Mouse (Mus musculus): ENCODE measurements around the gene Card19. TPM values are rescaled to one million over a fixed set of nuclear protein-coding genes. Genes with fewer than 3 reads are reported as not detected.

Card19 gene
- polyA plus RNA-seq, 1 experiment from 2014 or later: 34.4 TPM

GRCm38 (mm10) chr13:49242321-49243065 is 26.7 kb upstream of the Card19 start:
- Histone ChIP-seq H3K4me3 (ENCODE audit: low read depth, low read length) (no peak overlapping the region), H3K4me1 (ENCODE audit: control insufficient read depth, insufficient read depth, low read length) (peaks cover under 1% of the 10 kb centered on the region; the same call in 1 of the 2 replicates), H3K9ac (replicated peaks; ENCODE audit: low read length) (no peak overlapping the region), H3K9me3 (replicated peaks; ENCODE audit: control insufficient read depth, low read length) (no peaks in the 10 kb centered on the region), H3K27ac (replicated peaks; ENCODE audit: low read depth, low read length) (no peak overlapping the region), H3K36me3 (replicated peaks; ENCODE audit: control insufficient read depth, insufficient read depth, low read depth, low read length) (no peaks in the 10 kb centered on the region), H3K4me2 (ENCODE audit: low read depth, low read length) (no peak overlapping the region), H3K27me3 (ENCODE audit: control insufficient read depth, insufficient read depth, low read length) (peaks cover 14% of the 10 kb centered on the region)
- DNase-seq (ENCODE audit: low spot score): no peak
- no peak for ATAC-seq (replicated peaks; ENCODE audit: insufficient number of reproducible peaks, low FRiP score, low TSS enrichment, low read depth)
- WGBS: 69% methylated on average over 9 of the region's 9 CpGs

- Histone ChIP-seq H3K27me3 (ENCODE audit: control insufficient read depth, insufficient read depth, low read length) (no peaks in the 10 kb centered on the region), H3K9me3 (replicated peaks; ENCODE audit: control insufficient read depth, low read length) (no peaks in the 10 kb centered on the region), H3K4me3 (ENCODE audit: low read depth, low read length) (no peak overlapping the region), H3K27ac (replicated peaks; ENCODE audit: low read depth, low read length) (no peak overlapping the region), H3K4me1 (ENCODE audit: control insufficient read depth, insufficient read depth, low read length) (no peaks in the 10 kb centered on the region), H3K36me3 (replicated peaks; ENCODE audit: control insufficient read depth, insufficient read depth, low read depth, low read length) (no peaks in the 10 kb centered on the region), H3K4me2 (ENCODE audit: low read depth, low read length) (no peak overlapping the region), H3K9ac (replicated peaks; ENCODE audit: low read length) (no peak overlapping the region)
- ATAC-seq (replicated peaks; ENCODE audit: insufficient number of reproducible peaks, low FRiP score, low TSS enrichment, low read depth) (no peak), DNase-seq (ENCODE audit: low spot score) (no peak)
- WGBS: 93% methylated on average over 8 of the region's 8 CpGs
Observed at GRCm38 (mm10) chr13:49238737-49239136, 22.9 kb upstream of the Card19 start.

- ATAC-seq (replicated peaks; ENCODE audit: insufficient number of reproducible peaks, low FRiP score, low TSS enrichment, low read depth) (no peak), DNase-seq (ENCODE audit: low spot score) (no peak)
- no peak overlapping the region for H3K9ac ChIP-seq (replicated peaks; ENCODE audit: low read length)
- H3K4me1 ChIP-seq (ENCODE audit: control insufficient read depth, insufficient read depth, low read length): no peaks in the 10 kb centered on the region
- no peaks in the 10 kb centered on the region for H3K36me3 ChIP-seq (replicated peaks; ENCODE audit: control insufficient read depth, insufficient read depth, low read depth, low read length)
- no peak overlapping the region for H3K4me2 ChIP-seq (ENCODE audit: low read depth, low read length)
- no peak overlapping the region for H3K27ac ChIP-seq (replicated peaks; ENCODE audit: low read depth, low read length)
- no peaks in the 10 kb centered on the region for H3K9me3 ChIP-seq (replicated peaks; ENCODE audit: control insufficient read depth, low read length)
- 84% methylated on average over 8 of the region's 8 CpGs for WGBS
- no peak overlapping the region for H3K4me3 ChIP-seq (ENCODE audit: low read depth, low read length)
- H3K27me3 ChIP-seq (ENCODE audit: control insufficient read depth, insufficient read depth, low read length): no peaks in the 10 kb centered on the region
Observed at GRCm38 (mm10) chr13:49237617-49238016, 21.8 kb upstream of the Card19 start.

- 96% methylated on average over 4 of the region's 4 CpGs for WGBS
- Histone ChIP-seq H3K27ac (replicated peaks; ENCODE audit: low read depth, low read length) (no peak overlapping the region), H3K9me3 (replicated peaks; ENCODE audit: control insufficient read depth, low read length) (no peaks in the 10 kb centered on the region), H3K9ac (replicated peaks; ENCODE audit: low read length) (no peak overlapping the region), H3K4me2 (ENCODE audit: low read depth, low read length) (no peak overlapping the region), H3K4me3 (ENCODE audit: low read depth, low read length) (no peak overlapping the region), H3K36me3 (replicated peaks; ENCODE audit: control insufficient read depth, insufficient read depth, low read depth, low read length) (no peaks in the 10 kb centered on the region), H3K27me3 (ENCODE audit: control insufficient read depth, insufficient read depth, low read length) (no peaks in the 10 kb centered on the region), H3K4me1 (ENCODE audit: control insufficient read depth, insufficient read depth, low read length) (no peaks in the 10 kb centered on the region)
- DNase-seq (ENCODE audit: low spot score) (no peak), ATAC-seq (replicated peaks; ENCODE audit: insufficient number of reproducible peaks, low FRiP score, low TSS enrichment, low read depth) (no peak)
Observed at GRCm38 (mm10) chr13:49234711-49235110, 18.9 kb upstream of the Card19 start.

GRCm38 (mm10) chr13:49233792-49234572 is 18.1 kb upstream of the Card19 start:
- Histone ChIP-seq H3K9me3 (replicated peaks; ENCODE audit: control insufficient read depth, low read length) (no peaks in the 10 kb centered on the region), H3K36me3 (replicated peaks; ENCODE audit: control insufficient read depth, insufficient read depth, low read depth, low read length) (no peaks in the 10 kb centered on the region), H3K27me3 (ENCODE audit: control insufficient read depth, insufficient read depth, low read length) (no peaks in the 10 kb centered on the region), H3K4me2 (ENCODE audit: low read depth, low read length) (no peak overlapping the region), H3K4me1 (ENCODE audit: control insufficient read depth, insufficient read depth, low read length) (no peaks in the 10 kb centered on the region), H3K27ac (replicated peaks; ENCODE audit: low read depth, low read length) (no peak overlapping the region), H3K4me3 (ENCODE audit: low read depth, low read length) (no peak overlapping the region), H3K9ac (replicated peaks; ENCODE audit: low read length) (no peak overlapping the region)
- no peak for ATAC-seq (replicated peaks; ENCODE audit: insufficient number of reproducible peaks, low FRiP score, low TSS enrichment, low read depth)
- WGBS: 95% methylated on average over 8 of the region's 8 CpGs
- DNase-seq (ENCODE audit: low spot score): no peak

GRCm38 (mm10) chr13:49225633-49226032 is 9.8 kb upstream of the Card19 start:
- Histone ChIP-seq H3K9ac (replicated peaks; ENCODE audit: low read length) (no peak overlapping the region), H3K9me3 (replicated peaks; ENCODE audit: control insufficient read depth, low read length) (no peaks in the 10 kb centered on the region), H3K4me3 (ENCODE audit: low read depth, low read length) (no peak overlapping the region), H3K27ac (replicated peaks; ENCODE audit: low read depth, low read length) (no peak overlapping the region), H3K27me3 (ENCODE audit: control insufficient read depth, insufficient read depth, low read length) (no peaks in the 10 kb centered on the region), H3K4me1 (ENCODE audit: control insufficient read depth, insufficient read depth, low read length) (no peaks in the 10 kb centered on the region), H3K4me2 (ENCODE audit: low read depth, low read length) (no peak overlapping the region), H3K36me3 (replicated peaks; ENCODE audit: control insufficient read depth, insufficient read depth, low read depth, low read length) (no peaks in the 10 kb centered on the region)
- WGBS: 29% methylated on average over 4 of the region's 4 CpGs
- no peak for ATAC-seq (replicated peaks; ENCODE audit: insufficient number of reproducible peaks, low FRiP score, low TSS enrichment, low read depth)
- no peak for DNase-seq (ENCODE audit: low spot score)

- no peak for DNase-seq (ENCODE audit: low spot score)
Observed at GRCm38 (mm10) chr13:49225159-49225558, 9.3 kb upstream of the Card19 start.

GRCm38 (mm10) chr13:49224729-49225128 is 8.9 kb upstream of the Card19 start:
- Histone ChIP-seq H3K27ac (replicated peaks; ENCODE audit: low read depth, low read length) (no peak overlapping the region), H3K27me3 (ENCODE audit: control insufficient read depth, insufficient read depth, low read length) (no peaks in the 10 kb centered on the region), H3K9me3 (replicated peaks; ENCODE audit: control insufficient read depth, low read length) (no peaks in the 10 kb centered on the region), H3K4me1 (ENCODE audit: control insufficient read depth, insufficient read depth, low read length) (no peaks in the 10 kb centered on the region), H3K4me3 (ENCODE audit: low read depth, low read length) (no peak overlapping the region), H3K36me3 (replicated peaks; ENCODE audit: control insufficient read depth, insufficient read depth, low read depth, low read length) (no peaks in the 10 kb centered on the region), H3K9ac (replicated peaks; ENCODE audit: low read length) (no peak overlapping the region), H3K4me2 (ENCODE audit: low read depth, low read length) (no peak overlapping the region; the same call in 1 of the 2 replicates)
- WGBS: 27% methylated on average over 6 of the region's 6 CpGs
- ATAC-seq (replicated peaks; ENCODE audit: insufficient number of reproducible peaks, low FRiP score, low TSS enrichment, low read depth): no peak
- no peak for DNase-seq (ENCODE audit: low spot score)

More at GRCm38 (mm10) chr13:49225159-49225558, 9.3 kb upstream of the Card19 start:
- H3K4me2 ChIP-seq (ENCODE audit: low read depth, low read length): no peak overlapping the region
- H3K27ac ChIP-seq (replicated peaks; ENCODE audit: low read depth, low read length): no peak overlapping the region
- H3K36me3 ChIP-seq (replicated peaks; ENCODE audit: control insufficient read depth, insufficient read depth, low read depth, low read length): no peaks in the 10 kb centered on the region
- WGBS: 62% methylated on average over 3 of the region's 3 CpGs
- no peak for ATAC-seq (replicated peaks; ENCODE audit: insufficient number of reproducible peaks, low FRiP score, low TSS enrichment, low read depth)
- H3K4me1 ChIP-seq (ENCODE audit: control insufficient read depth, insufficient read depth, low read length): no peaks in the 10 kb centered on the region
- no peaks in the 10 kb centered on the region for H3K27me3 ChIP-seq (ENCODE audit: control insufficient read depth, insufficient read depth, low read length)
- no peak overlapping the region for H3K4me3 ChIP-seq (ENCODE audit: low read depth, low read length)
- H3K9me3 ChIP-seq (replicated peaks; ENCODE audit: control insufficient read depth, low read length): no peaks in the 10 kb centered on the region
- no peak overlapping the region for H3K9ac ChIP-seq (replicated peaks; ENCODE audit: low read length)

Data from embryonic facial prominence, embryonic 11.5 days (tissue).